Comparison of ENCODE assay signal across 9 mouse cellular contexts in genomic region chr4:65092191-65092590, GRCm38 (mm10). TPM values are rescaled to one million over a fixed set of nuclear protein-coding genes. Genes with fewer than 3 reads are reported as not detected.
DNase-seq lines count a peak whose midpoint lies in the region; ATAC-seq and TF ChIP-seq lines count a peak whose summit lies in the region.
"Had no signal": no experiment of that assay in that cellular context is flagged by ENCODE, and none has a peak within 500 bp of the region (broad histone marks: within the 10 kb centered on the region; RNA-seq: fewer than 3 reads in every experiment).

No protein-coding gene starts in this region.

- H3K4me2 ChIP-seq in forebrain, embryonic 15.5 days (replicated peaks): no peak overlapping the region
- H3K4me2 ChIP-seq in liver, embryonic 12.5 days: no peak overlapping the region

- H3K9ac ChIP-seq in forebrain, embryonic 15.5 days (replicated peaks): no peak overlapping the region
- no peak overlapping the region for H3K9ac ChIP-seq in liver, embryonic 12.5 days

- ATAC-seq in forebrain, embryonic 15.5 days (replicated peaks): no peak
- ATAC-seq in liver, embryonic 12.5 days: no peak
- ATAC-seq in CD4-positive, CD25-positive, alpha-beta regulatory T cell, adult 4 months: no peak
- ATAC-seq in megakaryocyte-erythroid progenitor cell, adult 5-6 weeks (replicated peaks; ENCODE audit: low FRiP score, low TSS enrichment, poor library complexity, severe bottlenecking): no peak

- H3K9me3 ChIP-seq in forebrain, embryonic 10.5 days: no peaks in the 10 kb centered on the region
- no peaks in the 10 kb centered on the region for H3K9me3 ChIP-seq in forebrain, embryonic 15.5 days
- H3K9me3 ChIP-seq in liver, embryonic 12.5 days (replicated peaks): no peaks in the 10 kb centered on the region
- no peaks in the 10 kb centered on the region for H3K9me3 ChIP-seq in E14TG2a.4 (ENCODE audit: low read length)
- H3K9me3 ChIP-seq in embryonic facial prominence, embryonic 10.5 days: no peaks in the 10 kb centered on the region

- WGBS in forebrain, embryonic 10.5 days: 10% methylated on average over 1 of the region's 1 CpGs
- 5% methylated on average over 1 of the region's 1 CpGs for WGBS in forebrain, embryonic 15.5 days
- 8% methylated on average over 1 of the region's 1 CpGs for WGBS in liver, embryonic 12.5 days (ENCODE audit: insufficient replicate concordance)
- 11% methylated on average over 1 of the region's 1 CpGs for WGBS in embryonic facial prominence, embryonic 10.5 days

- no peaks in the 10 kb centered on the region for H3K36me3 ChIP-seq in forebrain, embryonic 10.5 days (replicated peaks)
- no peaks in the 10 kb centered on the region for H3K36me3 ChIP-seq in forebrain, embryonic 15.5 days
- no peaks in the 10 kb centered on the region for H3K36me3 ChIP-seq in liver, embryonic 12.5 days
- H3K36me3 ChIP-seq in E14TG2a.4 (ENCODE audit: insufficient read depth, low read length): no peaks in the 10 kb centered on the region
- H3K36me3 ChIP-seq in embryonic facial prominence, embryonic 10.5 days (replicated peaks): no peaks in the 10 kb centered on the region

- no peak overlapping the region for H3K4me3 ChIP-seq in forebrain, embryonic 10.5 days
- H3K4me3 ChIP-seq in forebrain, embryonic 15.5 days: no peak overlapping the region
- H3K4me3 ChIP-seq in liver, embryonic 12.5 days: no peak overlapping the region
- no peak overlapping the region for H3K4me3 ChIP-seq in E14TG2a.4 (replicated peaks; ENCODE audit: low read length)
- no peak overlapping the region for H3K4me3 ChIP-seq in embryonic facial prominence, embryonic 10.5 days

- H3K4me1 ChIP-seq in forebrain, embryonic 10.5 days: no peaks in the 10 kb centered on the region
- H3K4me1 ChIP-seq in forebrain, embryonic 15.5 days: no peaks in the 10 kb centered on the region
- no peaks in the 10 kb centered on the region for H3K4me1 ChIP-seq in liver, embryonic 12.5 days
- no peaks in the 10 kb centered on the region for H3K4me1 ChIP-seq in E14TG2a.4 (replicated peaks; ENCODE audit: low read depth, low read length)
- H3K4me1 ChIP-seq in embryonic facial prominence, embryonic 10.5 days: no peaks in the 10 kb centered on the region

- DNase-seq in forebrain, embryonic 10.5 days (ENCODE audit: extremely low spot score, low spot score): peak; percentile 26
- peak; percentile 6 for DNase-seq in liver
- DNase-seq in embryonic facial prominence, embryonic 10.5 days (ENCODE audit: low spot score): peak; percentile 34

- H3K27ac ChIP-seq in forebrain, embryonic 10.5 days: no peak overlapping the region
- H3K27ac ChIP-seq in forebrain, embryonic 15.5 days (replicated peaks): no peak overlapping the region
- no peak overlapping the region for H3K27ac ChIP-seq in liver, embryonic 12.5 days
- no peak overlapping the region for H3K27ac ChIP-seq in embryonic facial prominence, embryonic 10.5 days (replicated peaks)

- peak; percentile 37 for TF ChIP-seq CTCF in E14TG2a.4 (conservative IDR thresholded peaks at IDR 0.05; ENCODE audit: low read length)

- no peaks in the 10 kb centered on the region for H3K27me3 ChIP-seq in forebrain, embryonic 10.5 days (ENCODE audit: poor library complexity, severe bottlenecking)
- no peaks in the 10 kb centered on the region for H3K27me3 ChIP-seq in forebrain, embryonic 15.5 days
- H3K27me3 ChIP-seq in liver, embryonic 12.5 days (replicated peaks): no peaks in the 10 kb centered on the region
- no peaks in the 10 kb centered on the region for H3K27me3 ChIP-seq in E14TG2a.4 (ENCODE audit: insufficient read depth, low read length)
- no peaks in the 10 kb centered on the region for H3K27me3 ChIP-seq in embryonic facial prominence, embryonic 10.5 days (replicated peaks; ENCODE audit: low read depth, poor library complexity, severe bottlenecking)

RNA-seq across cellular contexts. Expression of gene Pappa, which starts 31.8 kb away (rescaled TPM):
- 1.9 and 2.1 TPM in 2 replicates for polyA plus RNA-seq in forebrain, embryonic 10.5 days (2016; fragmentation: Nextera tagmentation; extraction: Ambion mirVana)
- 0.39 and 0.42 TPM in 2 replicates for polyA plus RNA-seq in forebrain, embryonic 15.5 days (2015; fragmentation: Nextera tagmentation; extraction: Ambion mirVana)
- polyA plus RNA-seq in liver, embryonic 12.5 days (2016; fragmentation: Nextera tagmentation; extraction: Ambion mirVana): 0.11 and 0.15 TPM in 2 replicates
- polyA plus RNA-seq in embryonic facial prominence, embryonic 10.5 days (2016; fragmentation: Nextera tagmentation; extraction: Ambion mirVana): 0.70 and 0.80 TPM in 2 replicates
- under 1 TPM in 1 of 2 experiments, not detected in 1; 0.04 TPM for polyA plus RNA-seq in CD4-positive, CD25-positive, alpha-beta regulatory T cell, adult 4 months (2017; shearing (Covaris generic))
- total RNA-seq in megakaryocyte-erythroid progenitor cell, adult 5-6 weeks (2014; fragmentation: Nextera tagmentation): not detected in 2 replicates
- 0.11 TPM in 1 of 2 replicates, not detected in the other for total RNA-seq in megakaryocyte-erythroid progenitor cell, adult 5-6 weeks (2017)
- total RNA-seq: monocyte, adult 5-6 weeks had no signal
